Comparison of ENCODE assay signal across 37 mouse cellular contexts in the genomic region with DNA sequence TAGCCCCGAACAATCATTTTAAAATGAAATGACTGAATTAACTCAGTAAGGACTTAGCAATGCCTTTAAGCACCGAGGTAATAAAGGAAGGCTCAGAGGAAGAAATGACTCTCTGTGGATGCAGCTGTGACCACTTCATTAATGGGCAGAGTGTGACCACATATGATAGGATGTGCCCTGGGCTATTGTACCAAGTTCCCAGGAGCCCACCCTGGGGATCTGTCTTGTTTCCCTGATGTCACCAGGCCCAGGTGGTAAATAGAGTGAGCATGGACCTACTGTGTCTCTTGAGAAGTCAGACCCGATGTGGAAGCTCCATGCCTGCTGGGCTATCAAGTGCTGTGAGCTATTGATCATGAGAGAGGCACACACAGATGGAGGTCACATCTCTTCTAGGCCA. TPM values are rescaled to one million over a fixed set of nuclear protein-coding genes. Genes with fewer than 3 reads are reported as not detected.
"Had no signal": no experiment of that assay in that cellular context is flagged by ENCODE, and none has a peak within 500 bp of the region (broad histone marks: within the 10 kb centered on the region; RNA-seq: fewer than 3 reads in every experiment).

No protein-coding gene starts in this region.

- H3K27me3 ChIP-seq: liver, embryonic 13.5 days; liver, embryonic 15.5 days; midbrain, embryonic 12.5 days; midbrain, embryonic 13.5 days; midbrain, embryonic 15.5 days; neural tube, embryonic 12.5 days had no signal

- H3K4me3 ChIP-seq: limb, embryonic 10.5 days; limb, embryonic 12.5 days; limb, embryonic 13.5 days; limb, embryonic 15.5 days; liver, embryonic 12.5 days; liver, embryonic 13.5 days; liver, embryonic 15.5 days; lung, embryonic 15.5 days; megakaryocyte, embryonic 14.5 days; midbrain, embryonic 10.5 days; midbrain, embryonic 12.5 days; midbrain, embryonic 13.5 days; midbrain, embryonic 15.5 days; myocyte; neural tube, embryonic 12.5 days had no signal

- H3K27ac ChIP-seq: limb, embryonic 10.5 days; limb, embryonic 12.5 days; limb, embryonic 13.5 days; limb, embryonic 15.5 days; liver, embryonic 12.5 days; liver, embryonic 13.5 days; liver, embryonic 14.5 days; liver, embryonic 15.5 days; lung, embryonic 15.5 days; macrophage; midbrain, embryonic 10.5 days; midbrain, embryonic 12.5 days; midbrain, embryonic 13.5 days; midbrain, embryonic 15.5 days; neural tube, embryonic 12.5 days had no signal

- H3K4me1 ChIP-seq: limb, embryonic 15.5 days; liver, embryonic 12.5 days; liver, embryonic 13.5 days; liver, embryonic 15.5 days; lung, embryonic 15.5 days; megakaryocyte, embryonic 14.5 days; midbrain, embryonic 15.5 days had no signal

- H3K4me2 ChIP-seq: limb, embryonic 12.5 days; limb, embryonic 13.5 days; limb, embryonic 15.5 days; liver, embryonic 11.5 days; liver, embryonic 12.5 days; liver, embryonic 13.5 days; liver, embryonic 15.5 days; lung, embryonic 14.5 days; lung, embryonic 15.5 days; midbrain, embryonic 11.5 days; midbrain, embryonic 12.5 days; midbrain, embryonic 13.5 days; midbrain, embryonic 15.5 days; neural tube, embryonic 12.5 days had no signal

- DNase-seq: left cerebral cortex, postnatal 4 days; liver; liver, embryonic 13.5 days; liver, postnatal 0 days; lung, adult 18-20 months; lung, adult 2 months; lung, embryonic 14.5 days; lung, postnatal 10 days; lung, postnatal 14 days; lung, postnatal 36 days; lung, postnatal 4 days; midbrain, embryonic 14.5 days had no signal

- H3K36me3 ChIP-seq: limb, embryonic 10.5 days; limb, embryonic 12.5 days; limb, embryonic 13.5 days; limb, embryonic 15.5 days; liver, embryonic 12.5 days; liver, embryonic 13.5 days; liver, embryonic 15.5 days; lung, embryonic 15.5 days; midbrain, embryonic 10.5 days; midbrain, embryonic 12.5 days; midbrain, embryonic 13.5 days; midbrain, embryonic 15.5 days; neural tube, embryonic 12.5 days had no signal

- H3K9me3 ChIP-seq: limb, embryonic 10.5 days; limb, embryonic 12.5 days; limb, embryonic 13.5 days; limb, embryonic 15.5 days; liver, embryonic 12.5 days; liver, embryonic 13.5 days; liver, embryonic 15.5 days; lung, embryonic 15.5 days; midbrain, embryonic 10.5 days; midbrain, embryonic 12.5 days; midbrain, embryonic 13.5 days; midbrain, embryonic 15.5 days; neural tube, embryonic 12.5 days had no signal

- ATAC-seq: liver, embryonic 12.5 days; liver, postnatal 0 days; lung, postnatal 0 days; midbrain, embryonic 13.5 days; midbrain, embryonic 15.5 days; midbrain, embryonic 16.5 days had no signal

- H3K9ac ChIP-seq: limb, embryonic 12.5 days; limb, embryonic 13.5 days; limb, embryonic 15.5 days; liver, embryonic 12.5 days; liver, embryonic 13.5 days; liver, embryonic 14.5 days; liver, embryonic 15.5 days; liver, postnatal 0 days; lung, embryonic 14.5 days; lung, embryonic 15.5 days; midbrain, embryonic 12.5 days; midbrain, embryonic 13.5 days; midbrain, embryonic 15.5 days; neural tube, embryonic 12.5 days had no signal

RNA-seq across cellular contexts. Expression of gene Ppp2r2c, which starts 13.1 kb away (rescaled TPM):
- total RNA-seq: megakaryocyte progenitor cell, adult 5-6 weeks; megakaryocyte, adult 5-6 weeks; megakaryocyte-erythroid progenitor cell, adult 5-6 weeks; monocyte, adult 5-6 weeks had no signal
- polyA plus RNA-seq: liver, adult 2 months; liver, embryonic 14.5 days; liver, embryonic 15.5 days; liver, postnatal 0 days; lung, postnatal 0 days; macrophage had no signal
